ENCODE assay signal across 12 mouse cellular contexts in genomic region chr3:21891819-21892480, GRCm38 (mm10).
DNase-seq lines count a peak whose midpoint lies in the region; ATAC-seq lines count a peak whose summit lies in the region.
"Had no signal": no experiment of that assay in that cellular context is flagged by ENCODE, and none has a peak within 500 bp of the region (broad histone marks: within the 10 kb centered on the region; RNA-seq: fewer than 3 reads in every experiment).

No protein-coding gene starts in this region.

- H3K9ac ChIP-seq in embryonic facial prominence, embryonic 13.5 days: no peak overlapping the region
- no peak overlapping the region for H3K9ac ChIP-seq in hindbrain, embryonic 16.5 days (ENCODE audit: low read depth, low read length)
- no peak overlapping the region for H3K9ac ChIP-seq in neural tube, embryonic 13.5 days
- H3K9ac ChIP-seq: heart, embryonic 12.5 days; limb, embryonic 13.5 days had no signal

- WGBS in embryonic facial prominence, embryonic 13.5 days: 11% methylated on average over 7 of the region's 7 CpGs
- 4% methylated on average over 7 of the region's 7 CpGs for WGBS in hindbrain, embryonic 16.5 days
- whole genome bisulfite sequencing in neural tube, embryonic 13.5 days: 7% methylated on average over 7 of the region's 7 CpGs

- H3K4me3 ChIP-seq in embryonic facial prominence, embryonic 13.5 days: no peak overlapping the region
- no peak overlapping the region for H3K4me3 ChIP-seq in hindbrain, embryonic 16.5 days (ENCODE audit: low read length)
- H3K4me3 ChIP-seq in neural tube, embryonic 13.5 days: no peak overlapping the region
- H3K4me3 ChIP-seq: heart, embryonic 12.5 days; limb, embryonic 13.5 days had no signal

- H3K9me3 ChIP-seq in embryonic facial prominence, embryonic 13.5 days: no peaks in the 10 kb centered on the region
- H3K9me3 ChIP-seq in hindbrain, embryonic 16.5 days (ENCODE audit: control insufficient read depth, low read length): no peaks in the 10 kb centered on the region
- H3K9me3 ChIP-seq in neural tube, embryonic 13.5 days: no peaks in the 10 kb centered on the region
- H3K9me3 ChIP-seq: heart, embryonic 12.5 days; limb, embryonic 13.5 days had no signal

- no peak overlapping the region for H3K27ac ChIP-seq in embryonic facial prominence, embryonic 13.5 days
- no peak overlapping the region; the same call in 1 of the 2 replicates for H3K27ac ChIP-seq in hindbrain, embryonic 16.5 days (ENCODE audit: low read depth, low read length)
- peak overlapping the region; percentile 88 for H3K27ac ChIP-seq in neural tube, embryonic 13.5 days (replicated peaks)
- H3K27ac ChIP-seq: limb, embryonic 13.5 days had no signal

- peaks cover 12% of the 10 kb centered on the region for H3K4me1 ChIP-seq in embryonic facial prominence, embryonic 13.5 days
- peaks cover 5% of the 10 kb centered on the region for H3K4me1 ChIP-seq in hindbrain, embryonic 16.5 days (ENCODE audit: control insufficient read depth, insufficient read depth, low read depth, low read length)
- peaks cover 18% of the 10 kb centered on the region for H3K4me1 ChIP-seq in neural tube, embryonic 13.5 days (replicated peaks)
- H3K4me1 ChIP-seq: heart, embryonic 12.5 days had no signal

- no peak for ATAC-seq in embryonic facial prominence, embryonic 13.5 days (ENCODE audit: insufficient number of reproducible peaks, insufficient read depth, low FRiP score, low TSS enrichment, low read depth)
- ATAC-seq in hindbrain, embryonic 16.5 days: peak; percentile 50; the same call in 1 of the 2 replicates
- peak; percentile 82 for ATAC-seq in neural tube, embryonic 13.5 days (ENCODE audit: low read depth)
- ATAC-seq: inflammation-experienced regulatory T-cells, adult 6 months had no signal

- no peaks in the 10 kb centered on the region for H3K27me3 ChIP-seq in embryonic facial prominence, embryonic 13.5 days
- H3K27me3 ChIP-seq in hindbrain, embryonic 16.5 days (replicated peaks; ENCODE audit: control insufficient read depth, insufficient read depth, low read length): no peaks in the 10 kb centered on the region
- H3K27me3 ChIP-seq in neural tube, embryonic 13.5 days: no peaks in the 10 kb centered on the region
- H3K27me3 ChIP-seq: heart, embryonic 12.5 days; limb, embryonic 13.5 days had no signal

- no peaks in the 10 kb centered on the region for H3K36me3 ChIP-seq in embryonic facial prominence, embryonic 13.5 days
- no peaks in the 10 kb centered on the region for H3K36me3 ChIP-seq in hindbrain, embryonic 16.5 days (ENCODE audit: control insufficient read depth, insufficient read depth, low read length)
- H3K36me3 ChIP-seq in neural tube, embryonic 13.5 days: no peaks in the 10 kb centered on the region
- H3K36me3 ChIP-seq: heart, embryonic 12.5 days; limb, embryonic 13.5 days had no signal

- peak overlapping the region; percentile 20; the same call in 1 of the 2 replicates for H3K4me2 ChIP-seq in embryonic facial prominence, embryonic 13.5 days
- peak overlapping the region; percentile 7; the same call in 1 of the 2 replicates for H3K4me2 ChIP-seq in hindbrain, embryonic 16.5 days (ENCODE audit: low read length)
- 0 out of 2 replicates have a peak overlapping the region, but pooled peaks have one; percentile 5 for H3K4me2 ChIP-seq in neural tube, embryonic 13.5 days
- H3K4me2 ChIP-seq: heart, embryonic 12.5 days; limb, embryonic 13.5 days had no signal

- DNase-seq in brain, adult 2 months (ENCODE audit: low read depth, low spot score): peak; percentile 6
- DNase-seq in heart, adult 8-10 months (ENCODE audit: low spot score): no peak
- no peak for DNase-seq in cerebellum, adult 11-12 months
- no peak for DNase-seq in adrenal gland, adult (ENCODE audit: inconsistent age in 2 of 2, low spot score in 1 of 2)
- DNase-seq: adrenal gland, postnatal 14 days; cerebellum, adult 8-10 months had no signal
